Mouse (Mus musculus): Measurements from ENCODE around the gene Nyap1. TPM values are rescaled to one million over a fixed set of nuclear protein-coding genes. Genes with fewer than 3 reads are reported as not detected.
"Not testable (repeated sequence)": the region's sequence is repeated elsewhere in the genome, so short reads cannot be mapped to it uniquely, and the experiment has no call there.

Gene Nyap1
- total RNA-seq, 2 experiments from 2014 or later, result 0.73 to 1.2 TPM

- peak; percentile 92 for DNase-seq (ENCODE audit: low spot score in 2 of 2)
Measured at GRCm38 (mm10) chr5:137745214-137746171, 4.1 kb upstream of the Nyap1 start, which contains the start of gene Tsc22d4. Gene Tsc22d4, plus strand, starts transcription at chr5:137745730.

DNA sequence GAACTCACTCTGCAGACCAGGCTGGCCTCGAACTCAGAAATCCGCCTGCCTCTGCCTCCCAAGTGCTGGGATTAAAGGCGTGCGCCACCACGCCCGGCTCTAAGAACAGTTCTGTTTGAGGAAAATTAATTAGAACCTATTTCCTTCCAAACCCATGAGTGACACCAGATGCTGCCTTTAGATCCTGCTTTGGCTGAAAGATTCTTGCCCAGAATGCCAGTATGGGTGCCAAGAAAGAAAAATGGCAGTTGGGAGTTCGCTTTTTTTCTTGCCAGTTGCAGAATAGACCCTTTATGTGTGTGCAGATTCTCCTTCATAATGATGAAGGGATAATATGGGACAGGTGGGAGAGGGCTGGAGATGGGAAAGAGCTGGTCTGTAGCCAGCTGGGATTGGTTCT is 2.8 kb upstream of the Nyap1 start:
- no peak for DNase-seq (ENCODE audit: low spot score in 2 of 2)

DNA sequence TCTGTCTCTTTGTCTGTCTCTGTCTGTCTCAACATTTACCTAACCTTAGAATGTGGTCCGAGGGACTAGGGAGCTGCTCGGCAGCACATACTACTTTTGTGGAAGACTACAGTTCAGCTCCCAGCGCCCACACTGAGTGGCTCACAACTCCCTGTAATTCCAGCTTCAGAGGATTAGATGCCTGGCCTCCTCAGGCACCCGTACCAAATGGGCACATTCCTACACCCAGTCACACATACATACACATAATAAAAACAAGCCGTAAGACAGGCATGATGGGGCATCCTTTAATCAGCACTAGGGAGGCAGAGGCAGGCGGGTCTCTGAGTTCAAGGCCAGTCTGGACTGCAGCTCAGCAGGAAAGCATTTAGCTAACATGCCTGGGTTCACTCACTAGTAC is 1.4 kb upstream of the Nyap1 start:
- no peak for DNase-seq (ENCODE audit: low spot score in 2 of 2)

- no peak for DNase-seq (ENCODE audit: low spot score in 2 of 2)
Measured at GRCm38 (mm10) chr5:137742048-137742447, 641 bp upstream of the Nyap1 start.

DNA sequence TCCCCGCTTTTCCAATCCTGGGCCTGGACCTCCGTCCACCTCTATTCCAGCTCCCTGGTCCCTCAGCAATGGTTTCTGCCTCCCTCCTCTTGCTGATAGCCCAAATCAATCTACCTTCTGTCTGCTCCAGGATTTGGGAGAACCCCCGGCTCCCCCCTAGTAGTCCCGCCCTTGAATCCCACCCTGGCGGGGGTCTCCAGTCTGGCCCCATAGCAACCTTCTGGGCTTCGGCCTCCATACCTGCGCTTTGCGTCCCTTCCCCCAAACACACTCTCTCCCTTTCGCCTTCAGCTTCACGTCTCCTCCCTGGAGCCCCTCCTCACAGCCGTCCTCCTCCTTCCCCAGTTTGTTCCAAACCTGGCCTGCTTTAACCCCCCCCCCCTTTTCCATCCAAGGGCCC is 901 bp downstream of the Nyap1 start:
- DNase-seq (ENCODE audit: low spot score in 2 of 2), result no peak

DNA sequence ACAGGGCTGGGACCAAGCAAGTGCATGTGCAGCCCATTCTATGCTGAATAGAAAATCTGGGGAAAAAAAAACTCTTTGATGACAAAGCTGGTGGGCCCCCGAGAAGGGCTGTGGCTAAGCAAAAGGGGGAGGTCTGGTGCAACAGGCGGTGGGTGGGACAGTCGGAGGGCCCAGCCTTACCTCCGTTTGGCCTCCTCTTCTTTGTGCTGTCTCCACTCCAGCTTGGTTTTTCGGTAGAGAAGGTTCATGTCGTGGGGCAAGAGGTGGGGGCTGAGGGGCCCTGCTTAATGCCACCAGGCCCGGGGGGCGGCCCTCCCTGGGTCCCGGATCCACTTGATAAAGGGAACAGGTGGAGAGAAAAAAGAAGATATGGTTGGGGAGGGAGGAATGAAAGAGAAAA is 1.9 kb downstream of the Nyap1 start:
- DNase-seq (ENCODE audit: low spot score in 2 of 2), result no peak

- no peak for DNase-seq (ENCODE audit: low spot score in 2 of 2)
Measured at GRCm38 (mm10) chr5:137738516-137738915, 2.9 kb downstream of the Nyap1 start.

GRCm38 (mm10) chr5:137737400-137737940 is 3.9 kb downstream of the Nyap1 start:
- no peak for DNase-seq (ENCODE audit: low spot score in 2 of 2)

DNA sequence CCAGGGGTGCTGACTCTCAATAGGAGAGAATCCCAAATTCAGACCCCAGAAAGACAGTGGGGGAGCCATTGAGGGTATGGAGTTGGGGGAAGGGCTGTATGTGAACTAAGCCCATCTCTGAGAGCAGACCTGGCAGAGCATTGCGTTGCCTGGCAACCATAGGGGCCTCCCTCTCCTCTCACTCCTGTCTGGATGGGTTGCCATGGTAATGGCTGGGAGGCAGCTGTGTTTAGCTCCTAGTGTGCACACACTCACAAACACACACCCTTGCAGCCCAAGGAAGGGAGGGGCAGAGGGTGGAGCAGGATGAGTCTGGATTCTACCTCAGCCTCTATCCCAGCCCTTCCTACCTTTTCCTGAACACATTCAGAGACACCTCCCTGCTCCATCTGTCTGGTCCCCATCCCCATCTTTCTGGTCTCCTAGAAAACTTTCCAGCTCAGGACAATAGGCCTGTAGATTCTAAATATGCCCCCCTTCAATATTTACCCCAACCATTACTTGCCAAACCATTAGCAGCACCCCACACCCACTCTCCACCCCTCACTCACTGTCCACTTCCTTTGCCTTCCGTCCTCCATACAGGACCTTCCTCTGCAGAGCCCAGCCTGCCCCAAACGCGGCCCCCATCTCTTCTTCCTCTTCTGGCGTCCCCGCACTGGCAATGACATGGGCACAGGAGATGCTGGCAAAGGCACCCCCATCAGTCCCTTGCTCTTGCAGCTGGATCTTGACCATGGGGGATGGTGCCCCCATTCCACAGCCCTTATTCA is 6.9 kb downstream of the Nyap1 start:
- no peak for DNase-seq (ENCODE audit: low spot score in 2 of 2)

- no peak for DNase-seq (ENCODE audit: low spot score in 2 of 2)
Measured at GRCm38 (mm10) chr5:137733638-137734288, 7.6 kb downstream of the Nyap1 start.

- DNase-seq (ENCODE audit: low spot score in 2 of 2), result no peak
Measured at GRCm38 (mm10) chr5:137726767-137727166, 14.6 kb downstream of the Nyap1 start.

- DNase-seq (ENCODE audit: low spot score in 2 of 2), result no peak
Measured at GRCm38 (mm10) chr5:137723840-137724239, 17.6 kb downstream of the Nyap1 start.

DNA sequence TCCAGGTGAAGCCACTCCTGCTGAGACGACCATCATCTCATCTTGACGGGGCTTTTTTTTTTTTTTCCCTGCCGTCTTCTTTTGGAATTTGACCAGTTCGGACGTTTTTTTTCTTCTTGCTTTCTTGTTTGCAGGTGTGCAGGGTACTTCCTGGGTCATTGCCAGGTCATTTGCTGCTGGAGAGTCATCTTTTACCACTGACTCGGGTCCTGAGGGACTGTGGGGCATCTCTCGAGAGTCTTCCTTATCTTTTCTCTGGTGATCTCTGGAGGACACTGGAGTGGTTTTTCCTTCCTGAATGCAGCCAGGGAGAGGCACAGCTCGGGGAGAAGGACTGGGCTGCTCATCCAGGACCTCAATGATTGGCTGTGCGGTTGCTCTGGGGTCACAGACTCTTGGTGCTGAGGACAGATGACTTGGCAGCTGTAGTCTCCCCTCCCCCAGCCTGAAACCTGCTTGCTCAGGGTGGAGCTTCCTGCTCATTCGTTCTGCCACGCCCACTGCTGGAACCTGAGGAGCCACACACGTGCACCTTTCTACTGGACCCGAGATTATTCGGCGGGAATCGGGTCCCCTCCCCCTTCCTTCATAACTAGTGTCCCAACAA is 20.7 kb downstream of the Nyap1 start:
- DNase-seq (ENCODE audit: low spot score in 2 of 2), result not testable (repeated sequence)

- DNase-seq (ENCODE audit: low spot score in 2 of 2), result no peak
Measured at GRCm38 (mm10) chr5:137719088-137719487, 22.3 kb downstream of the Nyap1 start.

- DNase-seq (ENCODE audit: low spot score in 2 of 2), result no peak
Measured at GRCm38 (mm10) chr5:137718020-137718790, 23.2 kb downstream of the Nyap1 start.

- DNase-seq (ENCODE audit: low spot score in 2 of 2), result no peak
Measured at GRCm38 (mm10) chr5:137715685-137716084, 25.7 kb downstream of the Nyap1 start.

DNA sequence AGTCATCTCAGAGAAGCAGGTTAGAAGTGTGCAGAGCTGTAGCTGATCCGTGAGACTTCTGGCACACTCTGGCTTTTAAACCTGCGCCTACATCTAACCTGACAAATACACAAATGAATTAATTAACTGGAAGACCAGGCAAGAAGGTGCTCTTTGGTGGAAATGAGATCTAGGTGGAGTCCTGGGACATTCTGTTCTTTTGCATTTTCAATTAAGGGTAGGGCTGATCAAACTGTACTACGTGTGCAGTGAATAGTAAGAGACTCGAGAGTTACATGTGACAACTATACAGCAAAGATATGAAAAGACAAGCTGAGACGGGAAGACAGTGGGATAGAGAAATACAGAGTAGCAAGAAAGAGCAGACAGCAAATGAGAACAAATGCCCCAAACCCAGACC is 28.0 kb downstream of the Nyap1 start:
- DNase-seq (ENCODE audit: low spot score in 2 of 2), result no peak

GRCm38 (mm10) chr5:137706913-137707633 is 34.3 kb downstream of the Nyap1 start:
- DNase-seq (ENCODE audit: low spot score in 2 of 2), result peak in 1 of 2 experiments; percentile 24

GRCm38 (mm10) chr5:137705242-137705641 is 36.2 kb downstream of the Nyap1 start:
- DNase-seq (ENCODE audit: low spot score in 2 of 2), result no peak

All from gastrocnemius, postnatal 4 days (tissue).